Mouse (Mus musculus): Measurements from ENCODE around the gene Omg.

The Omg gene

DNA sequence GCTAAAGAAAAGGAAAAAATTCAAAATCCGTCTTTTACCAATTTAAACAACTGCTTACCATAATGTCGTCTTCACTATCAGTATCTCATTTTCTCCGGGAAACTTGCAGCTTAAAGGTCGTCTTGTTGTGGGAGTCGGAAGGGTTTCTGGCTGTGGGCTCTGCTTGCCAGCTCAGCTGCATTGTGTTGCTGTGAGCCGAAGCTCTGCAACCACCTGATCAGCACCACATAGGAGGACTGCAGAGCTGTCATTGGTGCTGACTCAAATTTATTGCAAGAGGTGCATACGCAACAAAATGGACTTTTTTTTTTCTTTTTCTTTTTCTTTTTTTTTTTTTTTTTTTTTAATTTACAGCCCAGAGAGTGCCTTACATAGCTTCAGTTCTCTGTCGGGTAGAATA, at the start of gene Omg:
Omg (minus strand) TSS at position 240 of the 400 bp plus-strand sequence.
- peak; percentile 84 for DNase-seq

DNA sequence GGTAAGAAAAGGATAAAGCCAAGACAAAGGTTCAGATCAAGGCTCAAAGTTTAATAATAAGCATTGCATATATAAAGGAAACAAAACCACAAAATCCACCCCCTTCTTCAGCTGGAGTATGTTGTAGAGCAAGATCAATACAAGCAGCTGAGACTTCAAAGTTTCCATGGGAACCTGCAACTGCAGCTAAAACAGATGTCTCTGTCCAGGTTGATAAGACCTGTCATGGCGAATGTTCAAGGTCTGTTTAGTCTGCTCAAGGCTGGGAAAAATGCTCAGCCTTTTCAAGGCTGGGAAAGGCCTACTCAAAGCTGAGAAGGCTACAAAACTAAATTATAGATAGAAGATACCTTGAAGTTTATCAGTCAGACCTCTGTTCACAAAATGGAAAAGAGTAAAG, 48.7 kb upstream of the Omg start:
- DNase-seq, result no peak

DNA sequence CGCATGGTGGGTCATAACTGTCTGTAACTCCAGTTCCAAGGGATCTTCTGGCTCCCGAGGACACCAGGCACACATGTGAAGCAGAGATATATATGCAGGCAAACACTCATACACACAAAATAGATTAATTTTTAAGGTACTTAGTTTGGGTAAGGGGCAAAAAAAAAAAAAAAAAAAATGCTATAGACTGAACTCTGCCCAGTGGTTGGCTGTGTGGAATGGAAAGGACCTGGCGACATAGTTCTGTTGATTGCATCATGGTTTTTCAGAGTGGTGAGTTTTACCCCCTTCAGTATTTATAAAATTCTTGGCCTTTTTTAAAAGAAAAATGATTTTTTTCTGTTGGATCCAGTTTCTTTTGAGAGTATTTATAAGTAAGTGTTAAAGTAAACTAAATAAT, 32.4 kb upstream of the Omg start:
- no peak for DNase-seq

DNA sequence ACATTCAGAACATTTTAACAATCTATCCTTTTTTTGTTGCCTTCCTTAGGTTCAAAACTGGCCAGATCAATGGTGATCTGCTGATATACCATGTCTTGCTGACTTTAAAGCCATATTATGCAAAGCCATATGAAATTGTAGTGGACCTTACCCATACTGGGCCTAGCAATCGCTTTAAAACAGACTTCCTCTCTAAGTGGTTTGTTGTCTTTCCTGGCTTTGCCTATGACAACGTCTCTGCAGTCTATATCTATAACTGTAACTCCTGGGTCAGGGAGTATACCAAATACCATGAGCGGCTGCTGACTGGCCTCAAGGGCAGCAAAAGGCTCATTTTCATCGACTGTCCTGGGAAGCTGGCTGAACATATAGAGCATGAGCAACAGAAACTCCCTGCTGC, 31.7 kb upstream of the Omg start:
- DNase-seq, result no peak

DNA sequence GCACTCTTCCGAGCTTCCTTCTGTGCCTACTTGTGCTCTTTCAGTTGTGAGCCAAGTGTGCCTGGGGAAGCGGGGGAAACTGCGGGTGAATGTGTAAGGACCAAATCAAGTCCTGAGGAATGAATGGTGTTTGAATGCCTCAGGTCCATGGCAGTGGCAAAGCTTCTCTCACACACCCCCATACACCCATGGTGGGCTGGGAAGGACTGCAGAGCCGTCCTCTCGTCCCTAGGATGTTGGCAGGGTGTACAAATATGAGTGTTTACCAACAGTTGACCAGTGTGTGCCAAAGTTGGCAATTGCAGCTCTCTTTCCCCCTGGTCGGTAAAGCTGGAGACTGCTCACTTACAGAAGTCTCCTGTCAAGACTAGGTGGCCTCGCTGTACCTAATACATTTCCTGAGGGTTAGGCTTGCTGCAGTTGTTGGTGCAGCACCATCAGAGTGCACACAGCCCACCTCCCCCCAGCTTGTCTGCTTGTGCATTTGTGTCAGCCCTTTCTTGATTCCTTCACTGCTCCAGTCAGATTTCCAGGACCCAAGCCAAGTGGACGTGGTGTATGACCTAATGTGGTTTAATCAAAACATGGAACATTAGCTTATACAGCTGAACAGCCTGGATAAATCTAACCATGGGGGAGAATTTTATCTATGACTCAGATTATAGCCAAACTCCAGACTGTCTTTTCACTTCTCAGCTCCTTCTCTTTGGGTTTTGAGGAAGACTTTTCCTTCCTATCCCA, 30.2 kb upstream of the Omg start:
- peak; percentile 49 for DNase-seq

DNA sequence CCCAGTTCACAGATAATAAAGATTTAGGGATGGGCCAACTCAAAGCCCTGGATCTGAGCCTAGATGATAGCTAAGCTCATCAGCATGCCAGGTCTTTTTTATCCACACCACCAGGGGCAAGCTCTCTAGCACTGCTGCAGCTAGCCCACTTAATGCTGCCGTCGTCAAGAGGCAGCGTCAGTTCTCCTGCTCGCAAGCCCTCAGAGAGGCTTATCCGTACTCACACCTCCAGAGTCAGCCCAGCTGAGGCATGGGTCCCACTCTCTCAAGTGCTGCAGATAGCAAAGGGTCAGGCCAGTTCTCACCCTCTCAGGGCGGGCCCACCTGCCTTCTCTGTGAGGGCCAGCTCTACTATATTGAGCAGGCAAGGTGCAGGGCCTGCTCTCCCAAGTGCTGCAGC, 29.4 kb upstream of the Omg start:
- DNase-seq, result no peak

DNA sequence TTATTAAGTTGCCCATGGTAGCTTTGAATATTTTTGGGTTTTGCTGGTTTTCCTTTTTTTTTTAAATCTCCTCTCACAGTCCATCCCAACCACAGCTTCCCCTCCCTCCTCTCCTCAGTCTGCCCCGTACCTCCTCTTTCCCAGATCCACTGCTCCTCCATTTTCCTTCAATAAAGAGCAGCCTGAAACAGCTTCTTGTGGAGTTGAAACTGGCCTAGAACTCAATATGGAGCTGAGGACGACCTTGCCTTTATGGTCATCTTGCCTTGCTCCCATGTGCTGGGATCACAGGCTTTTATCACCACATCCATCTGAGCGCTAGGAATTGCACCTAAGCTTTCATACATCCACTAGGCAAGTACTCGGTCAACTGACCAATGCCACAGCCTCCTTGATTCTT, 27.6 kb upstream of the Omg start:
- DNase-seq, result no peak

DNA sequence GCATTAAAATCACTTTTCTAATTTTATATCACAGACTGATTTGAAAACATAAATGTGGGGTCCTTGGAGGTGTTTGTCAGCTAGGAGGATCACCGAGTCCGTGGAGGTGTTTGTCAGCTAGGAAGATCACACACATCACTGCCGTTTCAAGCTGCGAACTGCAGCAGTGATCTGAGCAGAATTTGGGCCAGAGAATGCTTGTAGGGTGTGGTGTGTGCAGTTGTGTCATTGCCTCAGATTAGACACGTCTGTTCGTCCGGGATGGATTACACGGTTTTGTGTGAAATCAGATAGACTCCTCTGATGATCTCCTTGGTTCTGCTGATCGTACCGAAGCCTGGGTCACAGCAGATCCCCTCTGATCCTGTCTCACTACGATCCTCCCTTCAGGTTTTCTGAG, 26.9 kb upstream of the Omg start:
- no peak for DNase-seq

DNA sequence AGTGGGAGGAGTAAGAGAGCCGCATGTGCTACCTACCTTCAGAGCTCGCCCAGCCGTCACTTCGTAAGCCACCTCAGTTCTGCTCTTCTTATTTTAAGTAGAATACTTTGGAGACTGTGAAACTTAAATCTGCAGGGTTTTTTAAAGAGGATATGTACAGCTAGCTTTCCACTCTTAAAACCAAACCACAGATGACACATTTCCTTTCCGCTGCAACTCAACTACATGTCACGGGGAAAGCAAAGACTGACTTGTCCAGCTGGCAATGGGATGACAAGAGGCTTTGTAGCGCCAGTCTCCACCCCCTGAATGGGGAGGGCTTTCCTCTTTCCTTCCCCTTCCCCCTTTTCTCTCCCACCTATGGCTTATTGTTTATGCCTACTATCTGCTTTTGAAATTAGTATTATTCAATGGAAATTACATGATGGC, 26.5 kb upstream of the Omg start, which contains the start of the genes Evi2 and Evi2a:
Evi2 (minus strand) TSS at position 257 of the 429 bp plus-strand sequence.
Evi2a (minus strand) TSS at position 277 of the 429 bp plus-strand sequence.
- peak; percentile 77 for DNase-seq

DNA sequence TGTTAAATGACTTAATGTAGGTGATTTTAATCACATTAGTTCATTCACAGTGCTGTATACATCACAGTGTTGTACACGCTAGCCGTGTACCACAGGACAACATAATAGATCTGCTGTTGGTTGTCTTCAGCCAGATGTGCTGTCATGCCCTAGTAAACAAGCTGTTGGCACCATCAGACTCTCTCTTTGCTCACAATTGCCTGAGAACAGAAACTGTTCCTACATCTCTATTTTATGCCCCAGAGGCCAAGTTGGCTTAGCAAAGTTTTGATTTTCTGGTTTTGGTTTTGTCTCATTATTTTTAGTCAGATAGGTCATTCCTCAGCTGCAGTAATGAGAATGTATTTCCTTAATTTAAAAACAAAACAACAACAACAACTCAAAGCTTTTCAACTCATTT, 25.9 kb upstream of the Omg start:
- DNase-seq, result peak; percentile 32

DNA sequence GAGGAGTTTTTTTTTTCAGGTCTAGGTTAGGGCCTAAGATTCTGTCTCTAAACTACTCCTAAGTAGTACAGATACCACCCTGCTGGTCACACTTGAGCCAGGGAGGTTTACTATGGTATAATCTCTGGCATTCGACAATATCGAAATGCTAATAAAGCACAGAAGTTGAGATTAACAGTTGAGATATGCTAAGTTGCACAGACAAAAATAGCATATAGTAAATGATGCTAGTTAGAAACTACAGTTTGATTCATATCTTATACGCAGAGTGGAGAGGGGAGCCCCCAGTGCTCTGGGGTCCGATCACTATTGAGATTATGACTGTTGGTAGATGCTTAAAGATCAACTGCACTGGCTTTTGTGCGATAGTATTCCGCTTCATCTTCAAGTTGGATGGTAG, 25.3 kb upstream of the Omg start:
- no peak for DNase-seq

DNA sequence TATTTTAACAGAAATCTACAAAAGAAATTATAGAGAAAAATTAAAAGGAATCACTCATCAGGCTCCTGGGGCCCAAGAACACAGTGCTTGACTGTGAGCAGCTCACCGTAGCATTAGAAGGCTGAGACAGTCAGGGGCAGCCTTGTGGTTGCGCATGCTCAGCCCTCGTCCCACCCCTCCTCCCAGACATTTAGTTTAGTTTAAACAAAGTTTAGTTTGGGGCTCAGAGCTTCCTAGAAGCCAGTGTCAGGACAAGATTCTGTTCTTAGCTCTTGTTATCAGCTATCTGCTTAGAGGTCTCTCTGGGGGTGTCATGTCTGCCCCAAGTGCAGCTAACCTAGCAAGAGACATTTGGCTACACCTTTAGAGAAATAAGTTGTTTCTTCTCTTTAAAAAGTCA, 24.7 kb upstream of the Omg start:
- DNase-seq, result no peak

DNA sequence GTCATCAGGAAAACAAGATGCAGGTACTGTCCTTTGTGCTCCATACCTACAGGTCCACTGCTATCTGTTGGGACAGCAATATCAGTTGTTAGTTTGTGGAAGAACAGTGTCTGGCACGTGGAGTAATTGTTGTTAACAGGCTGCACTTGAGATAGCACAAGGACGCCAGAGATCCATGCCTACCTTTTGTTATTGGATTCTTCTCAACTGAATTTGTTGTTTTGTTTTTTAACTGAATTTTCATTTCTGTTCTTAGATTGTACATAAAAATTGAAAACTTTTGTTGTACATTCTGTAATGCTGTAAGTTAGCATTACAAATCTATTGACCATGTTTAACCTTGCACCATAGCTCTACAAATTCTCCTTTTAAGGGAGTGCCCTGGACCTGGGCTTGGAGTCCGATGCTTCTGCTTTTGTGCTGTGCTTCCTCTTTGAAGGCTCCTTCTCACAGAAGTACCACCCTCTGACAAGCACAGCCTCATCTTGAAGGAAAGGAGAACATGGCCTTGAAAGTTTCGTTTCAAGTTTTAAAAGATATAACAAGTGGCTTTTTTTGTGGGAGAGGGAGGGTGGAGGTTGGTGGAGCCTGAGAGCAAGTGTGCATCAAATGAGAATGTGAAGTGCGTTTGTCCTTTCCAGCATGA, 24.0 kb upstream of the Omg start:
- DNase-seq, result peak; percentile 63

DNA sequence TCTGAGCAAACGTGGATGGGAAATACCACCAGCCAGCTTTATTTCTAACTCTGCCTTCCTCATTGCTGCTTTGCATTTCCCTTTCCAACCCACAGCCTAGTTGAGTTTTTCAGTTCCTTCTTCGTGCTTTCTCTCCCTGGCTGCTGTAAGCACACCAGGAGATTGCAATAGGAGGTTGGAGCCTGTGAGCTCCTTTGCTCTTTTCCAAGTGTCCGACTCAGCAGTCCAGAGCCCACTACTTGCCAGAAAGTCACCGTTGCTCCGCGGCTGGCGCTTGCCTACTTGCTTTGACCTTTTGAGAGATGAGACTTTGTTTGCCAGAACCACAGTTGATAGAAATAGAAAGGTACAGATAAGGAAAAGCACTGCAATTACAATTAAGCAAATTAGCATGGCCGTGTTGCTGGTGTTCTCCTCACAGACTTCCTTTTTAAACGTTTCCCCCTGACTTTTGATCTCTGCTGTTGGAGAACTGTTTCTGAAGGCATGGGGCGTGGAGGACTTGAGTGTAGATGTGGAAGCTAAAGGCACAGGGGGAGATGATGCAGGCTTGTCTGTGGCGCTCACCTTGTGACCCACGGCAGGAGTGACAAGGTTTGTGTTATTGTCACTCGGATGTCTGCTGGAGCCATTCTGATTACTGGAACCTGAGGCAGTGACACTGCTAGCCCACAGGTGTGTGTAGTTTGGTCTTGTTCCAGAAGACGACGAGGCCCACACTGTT, 23.3 kb upstream of the Omg start:
- peak; percentile 62 for DNase-seq

DNA sequence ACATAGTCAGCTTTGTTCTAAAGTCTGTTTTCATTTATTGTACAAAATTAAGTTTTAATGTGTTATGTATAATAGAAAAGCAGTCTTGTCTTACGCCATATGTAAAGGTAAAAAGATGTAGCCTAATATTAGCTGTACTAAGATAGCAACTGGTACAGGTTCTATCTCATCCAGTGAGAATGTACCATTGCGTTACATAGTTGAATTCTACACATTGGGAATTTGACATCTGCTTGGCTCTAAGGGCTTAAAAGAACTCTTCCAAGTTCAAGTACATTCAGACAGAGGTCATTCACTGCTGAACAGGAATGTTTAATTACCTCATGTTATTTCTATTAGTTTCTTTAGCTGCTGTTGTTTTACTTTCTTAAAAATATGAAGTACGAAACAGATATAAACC, 22.7 kb upstream of the Omg start:
- no peak for DNase-seq

DNA sequence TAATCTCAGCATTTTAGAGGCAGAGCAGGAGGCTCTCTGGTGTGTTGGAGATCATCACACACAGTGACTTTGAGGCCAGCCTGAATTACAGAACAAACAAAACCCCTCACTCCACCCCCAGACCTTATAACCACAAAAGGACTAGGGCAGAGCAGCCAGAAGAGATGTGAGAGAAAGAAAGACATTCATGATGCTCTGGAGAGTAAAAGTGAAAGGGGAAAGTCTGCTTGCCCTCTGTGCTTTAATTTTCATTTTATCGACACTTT, 20.4 kb upstream of the Omg start:
- no peak for DNase-seq

DNA sequence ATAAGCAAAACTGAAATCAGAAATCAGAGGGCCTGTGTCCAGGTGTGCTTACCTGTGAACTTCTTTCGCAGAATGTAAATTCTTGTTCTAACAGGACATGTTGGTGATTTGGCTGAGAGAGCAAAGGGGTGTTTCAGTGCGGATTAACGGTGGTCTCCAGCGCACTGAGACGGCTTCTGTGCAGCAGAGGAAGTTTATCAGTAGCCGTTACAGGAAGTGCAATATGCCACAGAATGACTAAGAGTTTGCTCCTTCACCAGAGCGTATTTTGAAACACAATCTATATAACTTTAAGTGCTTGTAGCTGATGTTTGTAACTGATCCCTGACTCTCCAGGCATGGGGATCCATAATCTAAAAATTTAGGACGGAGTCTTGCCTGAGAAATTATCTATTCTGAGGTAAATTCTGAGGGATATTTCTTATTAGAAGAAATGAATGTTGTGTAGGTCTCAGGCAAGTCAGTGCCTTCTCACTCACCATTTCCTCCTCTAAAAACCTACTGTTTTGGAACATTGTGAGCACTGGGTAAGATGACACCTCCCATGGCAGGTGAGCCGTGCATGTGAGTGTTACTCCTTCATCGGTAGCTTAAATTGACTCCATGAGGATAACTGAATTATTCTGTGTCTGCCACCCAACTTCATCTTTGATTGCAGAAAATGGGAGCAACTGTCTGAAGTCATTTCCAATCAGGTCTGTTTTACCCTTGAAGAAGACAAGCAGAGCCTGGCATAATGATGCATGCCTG, 19.9 kb upstream of the Omg start, which contains the start of gene Evi2b:
Evi2b (minus strand) TSS at position 203 of the 750 bp plus-strand sequence.
- DNase-seq, result no peak

DNA sequence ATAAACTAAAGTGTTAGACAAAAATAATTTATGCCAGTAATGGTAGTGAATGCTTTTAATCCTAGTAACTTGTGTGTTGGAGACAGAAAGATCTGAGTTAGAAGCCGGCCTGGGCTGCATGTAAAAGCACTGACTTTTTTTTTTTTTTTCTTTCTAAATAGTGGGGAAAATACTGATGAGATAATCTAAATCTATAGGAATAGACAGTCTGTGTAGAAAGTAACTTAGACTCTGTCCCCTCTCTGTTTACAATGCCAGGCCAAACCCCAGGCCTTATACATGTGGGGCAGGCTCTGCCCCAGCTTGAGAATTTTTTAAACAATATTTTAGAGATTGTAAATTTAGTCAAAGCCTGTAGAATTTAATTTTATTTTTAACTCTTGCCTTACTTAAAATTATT, 19.1 kb upstream of the Omg start:
- no peak for DNase-seq

DNA sequence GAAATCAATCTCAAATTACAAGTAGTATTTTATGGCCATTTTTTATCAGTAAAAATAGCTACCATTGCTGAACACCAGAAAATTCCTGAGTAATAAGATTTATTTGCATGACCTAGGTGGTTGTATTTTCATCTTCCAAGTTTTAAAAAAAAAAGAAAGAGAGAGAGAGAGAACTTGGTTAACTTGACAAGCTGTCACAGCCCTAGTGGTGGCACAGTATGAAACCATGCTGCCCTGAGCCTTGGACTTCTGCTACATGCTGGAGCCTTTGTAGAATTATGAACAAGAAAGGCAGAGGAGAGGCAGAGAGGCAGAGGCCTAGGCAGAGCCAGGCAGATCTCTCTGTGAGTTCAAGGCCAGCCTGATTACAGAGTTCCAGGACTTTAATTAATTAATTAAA, 18.0 kb upstream of the Omg start:
- no peak for DNase-seq

DNA sequence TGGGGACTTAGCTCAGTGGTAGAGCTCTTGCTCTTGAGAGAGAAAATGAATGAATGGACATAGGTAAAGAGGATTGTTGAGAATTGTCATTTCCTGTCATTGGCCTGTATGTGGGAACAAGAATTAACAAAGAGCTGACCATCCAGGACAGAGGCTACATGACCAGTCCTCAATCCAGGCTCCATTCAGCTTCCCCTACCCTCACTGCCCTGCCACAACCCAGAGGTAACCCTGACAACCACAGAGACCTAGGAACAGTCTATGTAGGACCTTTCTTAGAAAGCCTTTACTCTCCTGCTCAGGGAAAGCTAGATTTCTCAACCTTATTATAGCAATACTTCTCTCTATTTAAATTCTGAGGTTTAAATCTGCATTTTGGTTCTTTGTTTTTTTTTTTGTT, 16.9 kb upstream of the Omg start:
- no peak for DNase-seq

DNA sequence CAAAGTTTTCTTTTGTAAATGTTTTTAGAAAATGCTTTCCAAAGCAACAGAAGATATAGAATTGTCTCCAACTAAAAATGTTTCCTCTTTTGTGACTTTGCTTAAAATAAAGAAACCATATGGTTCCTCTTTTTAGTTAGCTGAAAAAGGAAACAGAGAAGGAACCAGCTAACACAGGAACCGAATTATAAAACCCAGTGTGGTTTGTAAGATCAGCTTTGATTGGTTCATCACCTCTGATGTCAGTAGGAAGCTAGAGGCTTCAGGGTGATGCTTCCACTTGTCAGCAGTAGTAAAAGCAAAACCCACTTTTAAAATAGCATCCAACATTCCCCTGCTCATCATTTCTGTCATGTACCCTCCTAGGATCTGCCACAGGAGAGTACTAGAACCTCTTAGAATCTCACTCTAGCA, 16.0 kb upstream of the Omg start:
- DNase-seq, result peak; percentile 82

DNA sequence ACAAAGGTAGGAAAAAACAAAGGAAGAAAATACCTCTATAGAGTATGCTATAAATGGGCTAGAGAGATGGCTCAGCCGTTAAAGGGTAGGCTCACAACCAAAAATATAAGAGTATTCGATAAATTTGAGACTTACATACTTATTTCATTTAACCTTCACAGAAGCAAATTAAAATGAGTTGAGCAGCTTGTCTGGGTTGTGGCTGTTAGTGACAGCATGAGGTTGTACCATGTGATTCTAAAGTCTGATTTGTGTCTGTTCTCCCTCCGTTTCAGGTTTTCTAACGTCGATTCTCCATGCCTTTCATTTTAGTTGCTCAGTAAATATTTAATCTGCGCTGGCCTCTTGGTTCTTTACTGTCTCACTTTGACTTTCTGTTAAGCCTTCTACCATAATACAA, 15.4 kb upstream of the Omg start:
- DNase-seq, result no peak

DNA sequence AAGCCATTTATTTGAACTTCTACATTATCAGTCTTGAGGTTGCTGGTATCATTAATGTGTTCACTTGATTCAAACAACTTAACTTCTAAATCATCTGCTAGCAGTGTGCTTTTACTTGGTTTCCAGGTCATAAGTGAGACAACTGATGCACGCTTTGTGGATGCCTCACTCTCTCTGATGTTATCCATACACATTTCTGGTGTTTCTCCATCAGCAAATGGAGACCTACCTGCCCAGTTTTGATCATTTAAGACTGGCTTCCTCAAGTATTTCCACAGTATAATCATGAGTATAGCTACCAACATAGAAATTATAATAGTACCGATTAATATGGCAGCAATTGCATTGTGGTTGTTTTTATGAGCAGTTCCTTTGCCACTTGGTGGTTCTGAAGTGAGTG, 11.9 kb upstream of the Omg start:
- DNase-seq, result no peak
